Mouse (Mus musculus) left cerebral cortex, adult 11 months (tissue): ENCODE measurements around the gene Gna15.

ENCODE experiments used
- DNase-seq: peaks from one replicate; pipeline ENCODE4 v3.0.0; 2022; ENCODE audit warnings: low spot score

Gene Gna15

DNA sequence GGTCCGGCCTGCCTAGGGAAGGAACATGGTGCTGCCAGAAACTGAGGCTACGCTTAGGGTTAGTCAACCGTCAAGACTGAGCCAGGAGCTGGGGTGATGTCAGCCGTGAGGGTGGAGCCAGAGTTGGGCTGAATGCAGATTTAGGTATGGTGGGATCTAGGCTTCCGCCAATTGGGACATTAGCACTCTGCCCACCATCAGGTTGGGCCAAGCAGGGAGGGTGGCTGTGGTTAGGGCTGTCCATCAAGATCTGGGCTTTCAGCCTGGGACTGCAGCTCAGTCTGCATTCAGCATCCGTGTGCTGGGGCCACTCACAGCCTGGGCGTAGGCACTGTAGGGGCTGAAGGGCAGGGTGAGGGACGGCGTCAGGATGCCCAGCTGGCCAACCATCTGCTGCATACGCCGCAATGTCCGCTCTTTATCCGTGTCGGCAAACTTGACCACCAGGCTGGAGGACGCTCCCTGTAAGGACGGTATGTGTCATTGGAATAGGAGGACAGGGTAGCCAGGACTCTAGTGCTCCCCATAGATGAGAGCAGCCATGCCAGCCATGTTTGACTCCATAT, 56.3 kb downstream of the Gna15 start:
- no peak for DNase-seq

DNA sequence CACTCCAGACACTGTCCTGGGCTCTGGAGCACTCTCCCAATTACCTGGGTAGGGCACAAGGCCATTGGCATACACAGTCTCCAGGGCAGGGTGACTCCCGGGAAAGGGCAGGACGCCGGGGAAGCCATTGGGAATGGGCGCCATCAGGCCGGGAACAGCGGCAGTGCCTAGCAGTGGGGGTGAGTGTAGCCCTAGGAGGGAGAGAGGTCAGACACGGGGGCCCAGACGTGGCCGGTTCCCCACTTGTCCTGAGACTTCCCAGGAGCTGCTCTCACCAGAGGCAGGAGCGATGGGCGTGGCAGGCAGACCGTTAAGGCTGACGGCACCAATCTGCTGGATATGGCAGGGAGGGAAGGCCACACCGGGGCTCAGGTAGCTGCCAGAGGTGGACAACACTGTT, 57.1 kb downstream of the Gna15 start:
- DNase-seq, result no peak

DNA sequence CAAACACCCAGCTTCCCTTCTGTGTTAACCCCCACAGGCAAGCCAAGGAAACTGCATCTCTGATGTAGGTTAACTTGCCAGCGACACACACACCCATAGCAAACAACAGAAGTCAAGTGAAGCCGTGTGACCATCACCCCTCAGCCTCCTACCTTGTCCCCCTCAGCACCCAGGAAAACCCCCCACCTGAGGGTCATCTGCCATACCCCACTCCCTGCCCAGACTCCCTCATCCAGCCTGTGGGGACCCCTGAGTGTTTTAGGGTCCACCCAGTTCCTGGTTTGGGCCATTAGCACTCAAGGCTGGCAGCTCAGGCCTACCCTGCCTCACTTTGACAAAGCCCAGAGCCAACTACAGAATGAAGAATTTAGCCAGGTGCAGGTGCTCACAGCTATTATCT, 58.0 kb downstream of the Gna15 start:
- no peak for DNase-seq

DNA sequence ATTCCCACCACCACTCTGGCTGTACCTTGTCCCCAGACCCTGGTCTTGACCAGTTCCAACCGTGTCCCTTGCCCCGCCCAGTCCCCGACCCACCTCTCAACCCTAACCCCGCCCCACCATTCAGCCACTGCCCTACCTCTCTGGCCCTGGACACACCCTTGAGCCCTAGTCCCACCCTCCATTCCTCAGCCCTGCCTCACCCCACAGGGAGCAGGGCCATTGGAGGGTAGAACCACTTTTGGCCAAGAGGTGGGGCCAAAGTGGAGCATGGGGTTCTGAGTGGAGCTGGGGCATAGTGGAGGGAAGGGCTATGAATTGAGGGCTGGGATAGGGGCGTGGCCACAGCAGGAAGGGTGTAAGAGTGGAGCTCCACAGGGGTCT, 58.8 kb downstream of the Gna15 start:
- DNase-seq, result no peak

DNA sequence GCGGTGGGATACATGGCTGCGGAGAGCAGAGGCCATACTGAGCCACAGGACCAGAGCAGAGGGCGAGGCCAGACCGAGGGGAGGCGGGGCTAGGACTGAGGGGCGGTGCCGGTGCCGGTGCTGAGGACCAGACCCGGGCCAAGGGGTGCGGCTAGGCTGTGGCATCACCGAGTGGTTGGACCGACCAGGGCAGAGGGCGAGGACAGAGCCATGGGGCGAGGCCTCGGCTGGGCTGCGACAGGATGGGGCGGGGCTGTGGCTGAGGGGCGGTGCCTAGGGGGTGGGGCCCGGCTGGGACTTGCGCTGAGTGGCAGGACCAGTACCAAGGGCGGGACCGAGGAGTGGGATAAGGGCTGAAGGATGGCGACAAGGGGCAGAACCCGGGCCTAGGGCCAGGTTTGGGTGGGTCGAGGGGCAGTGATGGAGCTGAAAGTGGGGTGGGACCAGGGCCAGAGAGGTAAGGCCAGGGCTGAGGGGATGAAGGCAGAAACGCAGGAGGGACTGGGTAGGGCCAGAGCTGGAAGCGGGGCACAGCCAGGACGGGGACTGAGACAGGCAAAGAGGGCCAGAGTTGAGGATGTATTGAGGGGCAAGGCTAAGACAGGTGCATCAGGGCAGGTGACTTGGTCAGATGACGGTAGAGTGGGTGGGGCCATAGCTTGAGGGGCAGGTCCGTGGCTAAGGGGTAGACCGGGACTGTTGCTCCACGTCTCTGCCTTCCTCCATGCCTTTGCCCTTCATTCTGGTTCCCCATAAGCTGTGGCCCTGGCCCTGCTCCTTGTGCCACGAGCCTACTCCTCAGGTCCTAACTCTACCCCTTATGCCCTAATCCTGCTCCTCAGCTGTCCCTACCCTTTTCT, 59.4 kb downstream of the Gna15 start:
- no peak for DNase-seq

DNA sequence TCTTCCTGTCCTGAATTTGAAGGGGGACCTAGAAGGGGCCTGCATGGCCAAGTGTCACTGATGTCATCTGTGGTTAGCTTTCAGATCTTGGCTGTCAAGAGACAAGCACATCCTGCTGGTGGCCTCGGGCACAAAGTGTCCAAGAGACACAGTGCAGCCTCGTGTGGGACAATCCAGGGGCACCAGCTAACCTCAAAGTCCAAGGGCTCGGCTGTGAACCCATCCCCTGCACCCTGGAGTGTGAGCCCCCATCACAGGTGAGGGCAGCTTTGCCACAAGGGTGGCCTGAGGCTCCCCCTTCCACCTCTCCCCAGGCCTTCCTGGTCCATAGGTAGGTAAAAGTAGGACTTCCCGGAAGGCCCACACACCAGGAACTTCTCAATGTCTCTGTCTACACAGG, 60.5 kb downstream of the Gna15 start:
- DNase-seq, result no peak

DNA sequence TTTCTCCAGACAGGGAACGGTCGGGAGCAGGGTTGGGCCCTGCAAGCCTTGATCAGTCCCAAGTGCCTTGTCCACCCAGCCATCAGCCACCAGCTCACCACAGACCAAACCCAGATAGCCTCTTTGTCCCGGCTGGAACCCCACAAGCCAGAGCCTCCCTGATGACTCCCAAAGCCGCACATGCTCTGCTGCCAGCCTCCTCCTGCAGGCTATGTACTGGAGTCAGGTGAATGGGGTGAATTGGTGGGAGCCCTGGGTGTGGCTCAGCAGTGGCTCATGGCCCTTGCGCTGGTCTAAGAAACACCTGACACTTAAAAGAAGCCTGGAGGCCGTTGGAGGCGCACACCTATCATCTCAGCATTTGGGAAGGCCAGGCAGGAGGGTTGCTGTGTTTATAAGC, 61.1 kb downstream of the Gna15 start:
- no peak for DNase-seq

DNA sequence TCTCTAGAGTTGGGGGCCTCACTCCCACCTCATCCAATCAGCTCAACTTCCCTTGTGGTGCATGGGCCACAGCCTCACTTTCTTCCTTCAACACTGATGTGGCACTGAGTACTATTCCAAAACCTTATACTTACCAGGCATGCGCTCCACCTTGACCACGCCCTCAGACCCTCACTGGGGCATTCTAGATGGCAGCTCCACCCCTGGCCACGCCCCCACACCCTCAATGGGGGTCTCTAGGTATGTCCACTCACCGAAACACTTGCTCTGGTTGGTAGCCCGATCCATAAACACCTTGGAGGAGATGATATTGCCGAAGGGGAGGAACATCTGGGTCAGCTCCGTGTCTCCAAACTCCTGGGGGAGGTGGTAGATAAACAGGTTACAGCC, 61.6 kb downstream of the Gna15 start:
- no peak for DNase-seq

DNA sequence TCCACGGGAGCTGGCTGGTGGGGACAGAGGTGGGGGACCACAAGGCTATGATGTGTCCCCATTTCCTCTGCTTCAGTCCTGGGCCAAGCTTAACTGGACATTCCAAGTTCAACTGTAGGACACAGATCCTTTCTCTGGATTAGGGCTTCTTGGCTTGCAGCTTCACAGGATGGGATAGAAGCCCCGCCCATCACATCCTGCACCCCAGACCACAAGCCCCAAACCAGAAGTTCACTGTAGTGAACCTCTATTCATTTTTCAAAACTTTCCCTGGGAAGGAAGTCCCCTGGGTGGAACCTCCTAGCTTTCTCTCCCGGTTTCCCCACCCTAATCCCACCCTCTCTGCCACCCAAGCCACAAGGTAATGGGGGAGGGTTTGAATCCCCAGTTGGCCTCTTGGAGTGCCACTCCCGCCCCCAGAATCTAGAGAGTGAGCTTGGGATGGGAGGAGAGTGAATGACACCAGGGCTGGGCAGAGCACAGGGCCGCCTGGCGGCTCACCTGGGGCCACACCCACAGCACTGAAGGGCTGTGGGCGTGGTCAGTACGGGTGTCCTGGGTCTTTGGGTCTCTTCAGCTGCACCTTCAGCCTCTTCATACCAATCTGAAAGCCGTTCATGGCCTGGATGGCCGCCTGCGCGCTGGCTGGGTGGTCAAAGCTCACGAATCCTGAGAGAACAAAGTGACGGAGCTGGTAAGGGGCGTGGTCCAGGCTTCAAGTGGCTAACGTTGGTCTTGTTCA, 62.2 kb downstream of the Gna15 start:
- DNase-seq, result no peak

DNA sequence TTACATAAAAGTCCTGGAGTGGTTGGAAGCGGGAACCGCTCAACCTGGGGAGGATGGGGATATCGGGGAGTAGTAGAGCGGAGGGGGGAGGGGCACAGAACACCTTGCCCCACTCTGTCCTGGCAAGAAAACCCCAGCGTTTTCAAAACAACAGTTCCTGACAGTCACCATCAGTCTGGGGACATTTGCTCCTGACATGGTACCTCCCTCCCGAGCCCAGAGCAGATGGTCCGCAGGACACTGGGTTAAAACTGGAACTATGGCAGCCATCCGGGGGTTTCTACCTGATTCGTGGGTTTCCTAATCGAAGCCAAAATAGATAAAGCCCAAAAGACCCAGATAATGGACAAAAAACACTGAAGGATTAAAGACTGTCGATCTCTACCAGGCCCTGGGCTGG, 63.1 kb downstream of the Gna15 start:
- DNase-seq, result no peak

DNA sequence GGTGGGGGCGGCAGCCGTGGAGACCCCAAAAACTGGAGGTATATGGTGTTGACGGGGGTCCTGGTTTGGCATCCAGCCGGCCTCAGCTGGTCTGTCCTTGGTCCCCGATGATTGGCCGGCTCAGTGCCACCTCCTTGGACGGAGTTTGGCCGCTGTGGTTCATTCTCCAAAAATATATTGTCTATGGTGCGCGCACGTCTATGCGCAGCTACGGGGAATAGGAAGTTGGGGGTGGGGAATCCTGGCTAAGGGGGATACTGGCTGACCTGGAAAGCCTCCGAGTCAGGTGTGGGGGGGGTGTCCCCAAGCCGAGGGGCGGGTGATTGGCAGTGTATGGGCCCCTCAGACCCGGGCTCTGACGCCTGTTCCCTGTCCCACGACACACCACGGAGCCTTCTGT, 63.6 kb downstream of the Gna15 start:
- no peak for DNase-seq

DNA sequence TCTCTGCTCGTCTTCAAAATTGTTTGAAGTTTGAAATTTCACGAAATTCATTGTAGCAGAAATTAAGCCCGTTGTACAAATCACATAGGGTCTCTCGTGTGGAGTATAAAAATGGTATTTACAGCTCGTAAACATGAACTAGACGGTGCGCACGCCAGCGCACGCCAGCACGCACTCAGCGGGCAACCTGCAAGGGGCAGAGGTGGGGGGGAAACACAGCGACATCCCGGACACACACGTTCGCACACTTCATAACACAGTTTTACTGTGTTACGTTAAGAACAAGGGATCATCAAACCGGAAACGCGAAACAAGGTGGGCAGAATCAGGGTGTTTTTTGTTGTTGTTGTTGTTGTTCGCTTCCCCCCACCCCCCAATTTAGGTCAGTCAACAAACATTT, 64.6 kb downstream of the Gna15 start:
- no peak for DNase-seq

DNA sequence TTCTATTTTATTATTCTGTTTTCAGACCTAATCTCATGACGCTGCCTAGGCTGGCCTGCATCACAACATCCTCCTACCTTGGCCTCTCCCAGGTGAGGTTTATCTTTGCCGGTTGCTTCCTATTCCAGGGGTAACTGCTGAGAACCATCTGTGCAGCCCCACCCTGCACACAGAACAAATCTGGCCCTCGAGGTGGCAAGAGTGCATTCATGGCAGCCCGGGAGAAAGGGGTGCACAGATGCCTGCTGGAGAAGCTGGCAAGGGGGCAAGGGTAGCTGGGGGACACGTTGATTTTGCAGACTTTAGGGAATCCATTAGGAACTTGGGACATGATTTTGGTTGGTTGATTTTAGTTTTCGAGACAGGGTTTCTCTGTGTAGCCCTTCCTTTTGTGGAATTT, 65.8 kb downstream of the Gna15 start:
- DNase-seq, result no peak

DNA sequence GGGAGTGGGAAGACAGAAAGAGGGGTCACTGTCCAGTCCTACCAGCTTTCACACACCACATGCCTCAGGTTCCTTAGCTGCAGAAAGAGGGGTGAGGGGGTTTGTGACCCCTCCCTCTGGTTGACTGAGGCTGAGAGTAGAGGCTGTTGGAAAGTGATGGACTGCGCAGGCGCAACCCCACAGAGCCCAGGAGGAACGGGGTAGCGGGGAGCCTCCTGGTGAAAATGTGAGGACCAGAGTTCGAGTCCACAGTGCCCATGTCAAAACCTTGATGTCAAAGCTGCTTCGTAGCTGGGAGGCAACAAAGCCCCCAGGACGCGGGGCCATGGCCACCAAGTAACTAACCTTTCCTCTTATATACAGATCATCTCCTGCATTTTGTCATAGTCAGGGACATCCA, 66.4 kb downstream of the Gna15 start:
- DNase-seq, result no peak

DNA sequence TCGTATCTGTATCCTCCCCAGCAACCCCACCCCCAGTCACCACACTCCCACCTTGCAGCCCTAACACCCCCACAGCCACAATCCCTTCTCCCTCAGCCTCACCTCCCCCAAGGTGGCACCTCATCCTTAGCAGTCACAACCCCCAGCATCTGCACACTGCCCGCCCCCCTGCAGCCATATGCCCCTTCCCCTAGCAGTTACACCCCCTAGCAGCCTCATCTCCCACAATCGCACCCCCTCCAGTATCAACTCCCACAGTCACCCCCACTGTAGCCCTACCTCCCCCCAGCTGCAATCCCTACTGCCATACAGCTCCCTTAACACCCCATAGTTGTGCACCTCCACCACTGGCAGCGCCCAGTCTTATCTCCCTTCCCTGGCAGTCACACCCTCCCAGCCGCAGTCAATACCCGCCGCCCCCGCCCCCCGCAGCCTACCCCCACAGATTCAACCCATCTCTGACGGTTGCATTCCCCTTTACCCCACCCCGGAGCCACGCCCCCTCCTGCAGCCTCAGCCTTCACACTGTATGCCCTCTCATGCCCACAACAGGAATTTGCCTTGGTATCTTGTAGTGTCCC, 67.0 kb downstream of the Gna15 start:
- no peak for DNase-seq

DNA sequence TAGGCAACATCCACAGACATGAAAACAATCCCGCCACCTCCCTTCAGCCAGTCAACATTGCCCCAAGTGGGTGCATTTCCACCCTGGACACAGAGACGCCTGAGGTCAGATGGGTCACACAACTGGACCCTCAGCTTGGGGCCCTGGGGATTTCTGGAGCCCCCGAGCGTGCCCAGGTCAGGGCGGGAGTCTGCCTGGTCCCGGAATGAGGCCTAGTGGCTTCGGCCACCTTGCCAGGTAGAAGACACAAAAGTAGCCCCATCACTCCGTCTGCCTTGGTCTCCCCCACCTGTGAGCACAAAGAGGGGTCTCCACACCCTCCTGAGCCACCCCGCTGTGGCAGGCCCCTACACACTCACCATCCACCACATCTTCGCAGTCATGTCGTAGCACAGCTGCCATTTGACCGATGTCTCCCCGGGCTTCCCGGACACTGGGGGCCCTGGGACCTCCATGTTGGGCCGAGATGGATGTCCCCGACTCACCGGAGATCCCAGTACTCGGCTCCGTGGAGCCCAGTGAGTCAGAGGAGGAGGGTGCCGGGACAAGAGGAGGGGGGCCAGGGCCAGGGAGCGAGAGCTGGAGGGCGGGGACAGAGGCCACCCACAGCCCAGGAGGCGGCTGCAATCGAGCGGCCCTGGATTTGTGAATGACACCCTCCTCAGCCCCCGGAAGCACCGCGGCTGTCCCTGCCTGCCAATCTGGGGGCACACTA, 68.7 kb downstream of the Gna15 start, which contains the start of gene Nfic:
TSS of gene Nfic (minus strand) at position 455 of the 715 bp plus-strand sequence.
- DNase-seq, result no peak

DNA sequence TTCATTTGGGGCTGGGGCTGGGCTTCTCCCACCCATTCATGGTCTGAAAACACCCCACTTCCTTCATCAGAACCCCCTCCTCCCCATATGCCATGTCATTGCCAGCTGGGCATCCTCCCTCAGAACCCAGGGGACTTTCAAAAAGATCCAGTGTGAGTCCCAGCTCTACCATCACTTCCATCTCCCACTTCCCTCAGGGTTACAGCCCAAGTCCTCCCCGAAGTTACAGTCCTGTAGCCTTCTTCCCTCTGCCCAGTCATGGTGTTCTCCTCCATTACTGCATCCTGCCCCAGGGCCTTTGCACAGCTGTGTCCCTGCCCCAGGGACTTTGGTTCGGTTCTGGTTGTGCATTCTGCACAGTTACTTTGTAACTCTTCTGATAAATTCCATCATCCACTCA, 69.9 kb downstream of the Gna15 start:
- no peak for DNase-seq

DNA sequence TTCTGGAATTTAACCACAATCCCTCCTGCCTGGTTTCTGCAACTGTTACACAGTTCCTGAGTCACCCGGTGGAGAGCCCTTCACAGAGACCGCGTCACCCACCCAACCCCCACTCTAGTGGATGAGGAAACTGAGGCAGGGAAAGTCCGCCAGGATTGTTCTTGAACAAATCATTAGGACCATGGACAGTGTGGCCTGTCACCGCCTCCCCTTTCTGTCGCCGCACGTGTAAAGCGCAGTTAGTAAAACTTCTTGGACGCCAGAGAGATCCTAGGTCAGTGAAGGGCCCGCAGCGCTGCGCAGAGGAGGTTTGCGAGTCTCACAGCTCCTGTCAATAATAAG, 71.1 kb downstream of the Gna15 start:
- no peak for DNase-seq
